Mouse (Mus musculus) cerebellum, postnatal 25 days (tissue): Measurements from ENCODE around the gene Nkd1.

Experiments
- DNase-seq, 2 experiments: peaks; one replicate each; pipeline ENCODE4 v3.0.0; 2021; ENCODE audit warnings: mixed read lengths in 2 of 2

Gene Nkd1

DNA sequence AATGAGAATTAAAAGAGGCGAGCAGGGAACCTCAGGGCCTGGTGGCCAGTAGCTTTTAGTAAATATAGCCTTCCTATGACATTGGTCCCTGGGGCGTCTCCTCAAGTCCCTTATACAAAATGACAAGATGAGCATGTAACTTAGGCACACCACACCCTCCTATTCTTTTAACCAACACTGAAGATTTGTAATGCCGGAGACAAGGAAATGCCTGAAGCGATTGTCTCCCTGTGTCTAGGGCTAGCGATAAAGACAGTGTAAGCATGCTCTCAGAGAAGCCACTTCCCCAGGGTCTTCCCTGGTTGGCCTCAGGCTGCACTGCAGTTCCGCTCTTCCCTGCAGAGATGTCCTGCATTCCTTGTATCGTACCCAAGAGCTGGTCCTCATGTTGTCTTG is 17.8 kb downstream of the Nkd1 start:
- no peak for DNase-seq

DNA sequence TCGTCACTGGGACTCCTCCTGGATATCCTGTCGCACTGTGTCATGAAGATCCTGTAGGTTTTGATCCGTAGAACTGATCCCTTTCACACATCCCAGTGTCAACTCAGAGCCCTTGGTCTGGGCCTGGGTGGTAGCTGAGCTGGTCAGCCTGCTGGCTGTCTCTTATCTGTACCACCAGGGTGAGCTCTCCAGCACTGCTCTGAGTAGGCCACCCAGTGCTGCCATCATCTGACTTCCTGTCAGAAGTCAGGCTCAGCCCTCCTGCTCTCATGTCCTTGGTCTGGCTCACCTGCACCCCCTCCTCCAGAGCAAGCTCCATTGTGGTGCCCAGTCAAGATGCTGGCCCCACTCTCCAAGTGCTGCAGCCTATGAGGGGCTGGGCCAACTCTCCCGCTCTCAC is 18.8 kb downstream of the Nkd1 start:
- DNase-seq, result no peak

DNA sequence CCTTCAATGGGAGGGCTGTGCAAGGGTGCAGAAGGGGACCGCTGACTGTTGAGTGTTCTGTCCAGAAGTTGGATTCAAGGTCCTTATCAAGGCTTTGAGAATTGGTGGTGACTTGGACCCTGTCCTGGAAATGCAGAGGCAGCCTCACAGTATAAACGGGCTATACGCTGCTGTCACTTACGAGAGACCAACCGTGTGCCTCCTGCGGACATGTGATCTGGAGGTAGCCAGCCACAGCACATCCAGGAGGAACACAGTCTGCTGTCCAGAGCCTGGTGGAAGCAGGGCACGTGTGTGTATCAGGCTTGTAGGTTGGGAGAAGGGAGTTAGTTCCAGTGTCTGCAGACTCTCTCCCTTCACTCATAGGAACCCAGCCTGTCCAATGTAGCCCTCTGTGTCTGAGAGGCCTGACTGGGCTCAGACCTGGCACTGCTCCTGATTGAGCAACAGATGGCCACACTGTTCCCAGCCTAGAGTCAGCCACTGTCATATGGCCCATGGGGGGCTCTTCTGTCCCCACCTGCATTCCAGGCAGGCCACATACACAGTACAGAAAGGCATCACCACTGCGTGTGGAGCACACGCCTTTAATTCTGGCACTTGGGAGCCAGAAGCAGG is 21.6 kb downstream of the Nkd1 start:
- peak; percentile 36 to 54 for DNase-seq

DNA sequence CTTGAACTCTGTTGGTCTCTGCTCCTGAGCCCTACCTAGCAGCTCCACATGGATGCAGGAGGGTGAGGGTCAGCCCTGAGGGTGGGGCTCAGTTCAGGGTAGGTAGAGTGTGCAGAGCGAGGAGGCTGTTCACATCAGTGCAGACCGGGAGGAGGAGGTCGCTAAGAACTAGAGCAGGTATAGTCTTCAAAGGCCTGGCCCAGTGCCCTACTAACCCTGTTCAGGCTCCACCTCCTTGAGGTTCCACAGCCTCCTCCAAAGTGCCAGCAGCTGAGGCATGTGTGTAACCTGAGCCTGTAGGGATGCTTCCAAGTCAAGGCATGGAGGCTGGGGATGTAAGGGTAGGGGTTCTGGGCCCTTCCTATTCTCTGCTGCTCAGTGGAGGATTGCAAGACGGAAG is 23.5 kb downstream of the Nkd1 start:
- DNase-seq, result no peak

DNA sequence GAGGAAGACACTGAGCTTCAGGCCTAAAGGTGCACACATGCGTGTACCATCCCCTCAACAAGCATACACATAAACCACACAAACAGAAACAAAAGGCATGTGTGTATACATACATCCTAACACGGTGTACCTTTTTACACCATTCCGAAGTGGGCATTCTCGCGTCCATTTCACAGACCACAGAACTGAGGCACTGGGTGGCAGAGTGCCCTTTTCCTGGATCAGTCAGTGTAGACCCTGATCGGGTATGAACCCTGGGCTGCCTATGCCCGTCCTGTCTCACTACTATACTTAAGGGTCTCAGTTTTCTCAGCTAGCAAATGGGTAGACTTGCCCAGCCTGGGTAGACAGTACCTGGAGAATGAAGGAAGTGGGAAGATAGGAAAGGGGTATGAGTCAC is 24.3 kb downstream of the Nkd1 start:
- DNase-seq, result no peak

DNA sequence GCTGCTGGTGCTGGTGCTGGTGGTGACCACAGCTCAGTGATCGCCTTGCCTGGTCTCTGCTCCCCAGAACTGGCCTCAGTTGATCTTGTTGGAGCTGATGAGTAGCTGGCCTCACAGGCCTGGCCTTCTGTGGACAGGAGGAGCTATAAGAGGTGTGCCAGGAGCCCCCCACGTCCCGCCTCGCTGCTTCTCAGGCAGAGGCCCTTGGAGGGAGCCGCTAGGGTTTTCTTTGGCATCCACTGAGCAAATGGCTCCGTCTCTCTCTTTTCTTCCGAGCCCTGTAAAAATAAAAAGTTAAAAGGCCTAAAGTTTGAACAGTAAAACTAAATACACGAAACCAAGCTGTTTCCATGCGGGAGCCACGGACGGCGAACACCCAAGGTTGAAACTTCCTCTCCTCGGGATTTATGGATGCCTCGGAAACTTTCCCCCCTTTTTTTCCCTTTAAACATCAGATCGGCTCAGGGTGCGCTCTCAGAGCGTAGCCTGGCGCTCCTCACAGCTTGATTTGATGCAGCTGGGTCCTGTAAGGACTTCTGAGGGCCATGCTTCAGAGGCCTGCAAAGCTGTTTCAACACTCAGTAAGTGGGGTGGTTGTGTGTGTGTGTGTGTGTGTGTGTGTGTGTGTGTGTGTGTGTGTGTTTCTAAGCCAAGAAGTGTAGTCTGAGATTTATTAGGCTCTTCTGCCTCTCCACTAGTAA is 25.0 kb downstream of the Nkd1 start:
- DNase-seq, result no peak

DNA sequence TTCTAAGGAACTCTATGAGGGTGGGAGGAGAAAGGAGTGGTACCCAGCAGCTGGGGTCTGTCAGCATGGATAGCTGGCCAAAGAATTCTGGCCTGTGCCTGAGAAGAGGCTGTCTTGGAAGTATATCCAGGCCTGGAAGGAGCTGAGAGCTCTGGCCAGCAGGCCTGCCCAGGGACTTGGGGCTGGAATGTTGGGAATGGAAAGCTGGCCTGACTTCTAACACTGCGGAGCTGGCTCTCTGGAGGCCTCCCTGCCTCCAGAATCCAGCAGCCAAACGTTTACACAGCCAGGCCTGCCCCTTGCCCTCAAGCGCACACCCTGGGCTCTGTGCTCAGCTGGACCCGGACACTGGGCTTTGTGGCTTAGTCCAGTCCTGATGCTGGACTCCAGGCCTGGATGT is 34.5 kb downstream of the Nkd1 start:
- no peak for DNase-seq

DNA sequence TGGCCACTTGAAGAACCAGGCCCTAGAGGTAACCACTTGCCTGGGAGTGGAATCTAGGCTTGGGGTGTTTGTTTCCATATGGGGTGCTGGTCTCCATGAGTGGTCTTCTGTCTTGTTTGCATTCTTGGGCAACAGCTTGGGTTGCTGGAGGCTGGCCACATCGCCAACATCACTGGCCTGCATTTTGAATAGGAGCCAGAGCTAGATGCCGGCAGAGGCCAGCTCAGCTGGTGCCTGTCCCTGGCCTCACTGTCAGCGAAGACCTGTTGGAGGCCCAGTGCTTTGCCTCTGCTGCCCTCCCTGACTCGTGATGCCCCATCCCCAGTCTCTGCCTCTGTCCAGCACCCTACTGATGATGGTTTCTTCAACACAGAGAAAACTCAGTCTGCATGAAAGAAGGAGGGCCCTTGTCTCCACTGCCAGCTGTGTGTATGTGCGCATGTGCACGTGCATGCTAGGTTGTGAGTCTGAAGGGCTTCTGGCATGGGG is 38.9 kb downstream of the Nkd1 start:
- no peak for DNase-seq

DNA sequence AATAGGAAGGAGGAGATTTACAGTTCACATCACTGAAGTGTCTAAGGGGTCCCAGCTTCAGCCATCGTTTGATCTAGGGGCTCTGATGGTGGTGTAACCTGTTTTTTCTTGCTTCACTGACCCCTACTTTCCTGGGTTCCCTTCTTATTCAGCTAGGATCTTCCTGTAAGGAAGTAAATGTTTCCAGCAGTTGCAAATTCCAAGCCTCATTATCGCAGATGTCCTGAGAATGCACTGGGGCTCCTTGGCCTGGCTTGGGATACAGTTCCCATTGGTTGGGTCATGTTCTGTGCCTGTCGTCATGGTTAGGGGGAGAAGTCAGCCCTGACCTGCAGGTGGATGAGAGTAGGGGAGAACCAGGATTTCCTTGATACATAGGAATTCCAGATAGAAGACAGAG is 40.2 kb downstream of the Nkd1 start:
- no peak for DNase-seq

DNA sequence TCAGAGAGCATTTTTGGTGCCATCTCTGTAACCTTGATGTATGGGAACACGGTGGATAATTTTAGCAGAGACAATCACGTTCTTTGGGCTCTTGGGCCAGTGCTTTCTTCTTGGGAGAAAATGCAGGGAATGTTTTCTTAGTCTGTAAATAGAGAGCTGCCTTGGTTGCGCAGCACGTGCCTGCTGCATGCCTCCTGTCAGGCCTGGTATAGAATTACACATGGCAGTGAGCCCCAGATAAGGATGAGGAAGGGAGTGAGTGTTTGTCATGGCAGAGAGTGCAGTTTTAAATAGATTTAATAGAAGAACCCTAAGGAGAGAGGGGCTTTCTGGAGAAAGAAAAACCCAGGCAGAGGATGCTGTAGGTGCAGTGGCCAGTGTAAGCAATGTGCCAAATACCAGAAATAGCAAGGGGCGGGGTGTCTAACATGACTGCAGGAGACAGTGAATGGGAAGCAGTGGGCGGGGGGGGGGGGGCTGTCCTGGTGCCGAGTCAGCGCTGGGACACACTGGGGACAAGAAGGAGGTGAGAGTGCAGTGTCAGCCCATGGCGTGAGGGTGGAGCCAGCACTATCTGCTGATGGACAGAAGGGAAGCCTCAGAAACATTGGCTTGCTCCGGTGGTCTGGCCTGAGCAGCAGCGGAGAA is 43.2 kb downstream of the Nkd1 start:
- DNase-seq, result no peak

DNA sequence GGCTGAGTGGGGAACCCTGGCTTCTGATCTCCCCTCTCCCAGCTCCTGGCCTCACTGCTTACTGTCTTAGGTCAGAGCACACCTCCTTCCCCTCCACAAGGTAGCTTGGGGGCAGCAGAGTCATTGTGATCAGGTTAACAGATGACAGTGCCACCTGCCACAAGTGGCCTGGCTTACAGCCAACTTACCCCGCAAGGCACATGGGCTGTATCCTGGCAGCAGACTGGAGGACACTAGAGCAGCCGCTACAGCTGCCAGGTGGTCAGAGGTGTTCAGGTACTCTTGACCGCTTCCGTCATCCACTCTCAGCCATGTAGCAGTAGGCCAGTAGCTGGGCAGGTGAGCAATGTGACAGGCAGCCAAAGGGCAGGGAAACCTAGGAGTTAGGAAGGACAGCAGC is 45.0 kb downstream of the Nkd1 start:
- peak; percentile 47 to 67 for DNase-seq

DNA sequence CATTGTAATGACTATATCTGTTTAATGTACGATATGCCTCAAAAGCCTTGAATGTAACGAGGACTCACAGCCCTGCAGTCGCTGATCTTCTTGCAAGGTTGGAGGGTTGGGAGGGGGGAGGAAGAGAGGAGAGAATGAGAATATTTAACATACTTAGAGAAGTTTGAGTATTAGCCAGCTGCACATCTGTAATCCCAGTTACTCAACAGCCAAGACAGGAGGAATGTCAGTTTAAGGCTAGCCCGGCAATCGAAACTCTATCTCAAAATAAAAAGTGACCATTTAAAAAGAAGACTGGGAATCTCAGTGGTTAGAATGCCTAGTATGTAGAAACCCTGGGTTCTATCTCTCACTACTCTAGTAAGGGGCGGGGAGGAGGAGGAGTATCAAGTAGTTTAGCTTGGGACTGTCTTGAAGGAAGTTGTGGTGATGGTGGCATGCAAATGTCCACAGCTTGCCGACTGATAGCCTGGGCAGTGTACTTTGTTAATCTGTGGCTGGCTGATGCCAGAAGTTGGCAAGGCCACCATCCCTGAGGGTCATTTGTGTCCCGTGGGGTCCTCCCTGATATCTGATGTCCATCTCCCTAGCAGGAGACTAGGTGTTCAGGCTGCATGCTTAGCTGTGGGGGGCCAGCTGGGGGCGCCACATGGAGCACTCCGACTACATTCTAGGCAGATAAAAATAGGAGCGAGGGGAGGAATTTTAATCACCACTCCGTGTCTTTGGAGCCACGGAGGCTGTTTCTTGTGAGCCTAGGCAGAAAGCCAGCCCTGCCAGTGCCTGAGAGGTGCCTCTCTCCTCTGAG is 46.4 kb downstream of the Nkd1 start:
- DNase-seq, result peak in 1 of 2 experiments; percentile 52

DNA sequence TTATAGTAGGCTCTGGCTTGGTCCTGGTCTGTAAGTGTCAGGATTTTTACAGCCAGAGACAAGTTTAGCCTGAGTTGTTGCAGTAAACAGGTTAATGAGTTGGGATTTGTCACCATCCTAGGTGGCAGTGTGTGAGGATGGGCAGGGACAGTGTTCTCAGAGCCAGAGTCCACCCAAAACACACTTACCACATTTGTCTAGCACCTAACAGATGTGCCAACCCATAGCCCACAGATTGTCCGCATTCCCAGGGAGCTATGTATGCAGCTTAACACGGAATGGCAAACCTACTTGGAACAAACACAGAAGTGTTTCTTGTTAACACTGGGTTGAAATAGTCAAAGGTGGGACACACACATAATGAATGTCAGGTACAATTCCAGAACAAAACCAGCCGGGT is 47.1 kb downstream of the Nkd1 start:
- DNase-seq, result no peak

DNA sequence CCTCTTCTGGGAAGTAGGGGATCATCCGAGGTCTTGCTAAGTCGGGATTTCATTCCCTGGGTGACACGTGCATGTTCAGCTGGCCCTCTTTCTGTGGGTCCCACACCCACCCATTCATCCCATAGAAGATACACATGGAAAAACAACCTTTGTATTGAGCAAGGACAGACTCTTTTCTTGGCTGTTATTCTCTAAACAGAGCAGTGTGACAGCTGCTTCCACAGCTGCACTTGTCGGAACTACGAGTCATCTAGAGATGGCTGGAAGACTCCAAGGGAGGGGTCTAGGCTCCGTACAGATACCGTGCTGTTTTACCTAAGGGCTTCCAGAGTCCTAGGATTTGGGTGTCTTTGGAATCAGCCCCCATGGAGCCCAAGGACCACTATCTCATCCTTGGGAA is 48.2 kb downstream of the Nkd1 start:
- no peak for DNase-seq

DNA sequence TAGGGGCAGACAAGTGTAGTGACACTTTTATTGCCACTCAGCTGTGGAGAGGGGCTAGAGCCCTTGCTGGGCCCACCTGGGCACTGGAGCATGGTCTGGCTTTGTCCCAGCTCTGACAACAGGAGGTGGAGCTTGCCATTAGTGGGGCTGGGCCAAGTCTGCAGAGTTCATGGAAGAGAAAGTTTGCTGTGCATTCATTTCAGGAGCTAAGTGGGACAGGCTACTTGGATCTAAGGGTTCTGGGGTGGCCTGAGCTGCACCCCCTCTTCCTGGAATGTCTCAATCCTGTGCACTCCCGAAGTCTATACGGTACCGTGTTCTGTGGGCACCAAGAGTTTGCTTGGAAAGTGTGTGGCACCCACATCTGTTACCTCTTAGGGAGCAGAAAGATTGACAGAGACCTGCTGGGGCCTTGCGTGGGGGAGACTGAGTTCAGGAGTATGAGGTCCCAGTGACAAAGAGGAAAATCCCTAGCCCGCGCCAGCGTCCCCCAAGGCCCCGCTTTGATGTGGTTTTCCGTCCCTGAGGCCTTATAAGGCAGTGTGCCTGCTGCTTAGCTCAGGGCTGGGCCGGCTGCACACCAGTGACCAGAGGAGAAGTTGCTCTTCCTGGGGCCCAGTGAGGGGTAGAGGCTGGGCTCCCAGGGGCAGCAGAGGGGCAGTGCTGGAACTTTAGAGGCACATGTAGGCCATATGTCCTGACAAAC is 49.3 kb downstream of the Nkd1 start:
- no peak for DNase-seq

DNA sequence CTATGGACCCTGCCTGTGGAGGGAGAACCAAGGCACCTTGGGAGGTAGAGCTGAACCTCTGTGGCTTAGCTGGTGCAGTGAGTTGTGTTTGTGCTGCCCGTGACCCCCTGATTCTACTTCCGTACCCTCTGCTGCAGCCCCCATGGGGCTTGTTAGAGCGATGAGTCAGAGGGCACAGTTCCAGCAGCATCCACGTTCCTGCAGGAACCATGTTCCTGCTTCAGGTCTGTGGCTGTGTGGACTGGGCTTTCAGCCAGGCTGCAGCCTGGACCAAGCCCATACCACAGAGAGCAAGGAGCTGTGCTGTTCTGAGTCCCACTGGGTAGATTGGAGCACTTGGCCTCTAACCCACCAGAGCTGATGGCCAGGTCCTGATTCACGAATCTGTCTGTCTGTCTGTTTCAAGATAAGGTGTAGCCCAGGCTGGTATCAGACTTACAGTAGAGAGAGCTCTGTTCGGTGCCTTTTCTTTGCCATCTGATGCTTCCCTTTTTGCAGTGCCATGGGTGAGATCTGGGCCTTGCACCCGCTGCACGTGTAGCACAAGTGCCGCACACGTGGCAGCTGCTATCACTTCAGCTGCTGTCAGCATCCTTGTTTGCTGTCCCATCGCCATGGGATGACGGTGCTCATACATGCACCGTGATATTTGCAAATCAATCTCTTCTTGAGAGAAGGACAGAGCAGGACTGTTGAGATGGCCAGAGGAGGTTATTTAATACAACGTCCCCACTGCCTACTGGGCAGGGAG is 50.5 kb downstream of the Nkd1 start:
- peak; percentile 70 to 83 for DNase-seq

DNA sequence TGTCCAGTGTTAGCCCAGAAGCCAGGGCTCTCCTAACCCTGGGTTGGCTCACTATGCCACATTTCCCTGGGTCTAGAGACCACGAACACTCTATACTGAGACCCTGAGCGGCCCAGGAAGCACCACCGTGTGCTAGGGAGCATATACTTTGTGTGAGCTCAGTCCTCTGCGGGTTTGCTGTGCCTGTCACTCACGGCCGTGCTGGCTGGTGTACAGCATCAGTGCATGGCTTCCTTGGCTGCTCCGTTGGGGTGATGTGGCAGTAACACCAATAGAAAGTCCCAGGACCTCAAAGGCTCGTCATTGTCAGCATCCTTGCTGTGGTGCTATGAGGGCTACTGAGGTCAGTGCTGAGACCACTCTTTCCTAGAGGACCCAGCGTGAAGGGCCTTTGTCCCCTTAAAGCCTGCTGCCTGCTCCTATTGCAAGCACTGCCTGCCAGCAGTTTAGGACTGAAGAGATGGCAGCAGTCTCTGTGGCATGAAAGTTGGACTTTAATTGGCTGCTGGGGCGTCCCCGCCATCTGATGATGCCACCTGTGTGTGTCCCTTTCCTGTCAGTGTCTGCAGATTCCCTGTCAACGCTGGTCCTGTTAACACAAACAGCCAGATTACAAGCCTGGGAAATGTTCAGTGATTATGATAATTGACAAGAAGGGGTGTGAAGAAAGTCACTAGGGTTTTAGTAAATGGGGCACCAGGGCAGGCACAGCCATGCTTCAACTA is 51.2 kb downstream of the Nkd1 start:
- no peak for DNase-seq

DNA sequence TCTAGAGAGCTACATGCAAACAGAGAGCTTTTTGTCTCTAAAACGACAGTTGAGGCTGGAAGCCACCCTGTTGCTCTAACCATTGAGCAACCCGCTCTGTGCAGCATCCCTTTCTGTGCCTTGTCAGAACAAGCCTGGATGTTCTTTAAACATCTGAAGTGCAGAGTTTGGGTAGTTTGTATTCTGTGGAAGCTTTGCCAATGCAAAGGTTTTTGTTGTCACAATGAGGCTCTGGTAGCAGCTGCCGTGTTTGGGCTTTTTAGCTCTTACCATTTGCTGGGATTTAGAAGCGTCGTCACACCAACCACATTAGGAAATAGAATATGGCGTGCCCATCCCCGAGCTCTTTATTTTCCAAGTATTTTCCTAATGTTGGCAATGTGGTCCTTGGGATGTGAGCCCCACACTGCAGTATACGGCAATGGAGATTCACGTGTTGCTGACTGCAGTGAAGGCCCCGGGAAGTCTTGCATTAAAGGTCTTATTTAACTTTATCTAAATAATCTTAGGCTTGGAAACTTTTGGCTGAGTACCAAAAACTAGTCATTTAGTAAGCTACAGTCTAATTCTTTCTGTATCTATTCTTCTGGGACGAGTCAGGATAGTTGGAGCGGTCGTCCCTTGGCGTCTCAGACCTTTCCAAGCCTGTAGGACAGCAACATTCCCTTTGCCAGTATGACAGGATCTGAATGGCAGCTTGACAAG is 51.9 kb downstream of the Nkd1 start:
- no peak for DNase-seq

DNA sequence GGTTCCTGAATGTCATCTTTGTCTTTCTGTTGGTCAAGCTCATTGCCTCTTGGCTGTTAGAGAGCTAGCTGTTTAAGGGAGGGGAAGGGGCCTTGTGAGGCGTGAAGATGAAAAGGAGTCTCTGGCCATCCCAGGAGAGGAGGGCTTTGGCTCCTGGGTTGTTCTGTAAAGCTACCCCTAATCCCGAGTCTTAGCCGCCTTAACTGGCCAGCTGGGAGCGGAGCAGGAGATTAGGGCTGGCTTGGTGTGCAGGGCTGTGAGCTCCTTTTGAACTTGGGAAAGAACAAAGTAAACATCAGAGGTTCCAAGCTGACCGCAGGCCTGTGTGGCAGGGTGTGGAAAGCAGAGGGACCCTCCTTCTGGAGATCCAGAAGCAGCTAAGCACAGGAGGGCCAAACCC is 53.8 kb downstream of the Nkd1 start:
- no peak for DNase-seq

DNA sequence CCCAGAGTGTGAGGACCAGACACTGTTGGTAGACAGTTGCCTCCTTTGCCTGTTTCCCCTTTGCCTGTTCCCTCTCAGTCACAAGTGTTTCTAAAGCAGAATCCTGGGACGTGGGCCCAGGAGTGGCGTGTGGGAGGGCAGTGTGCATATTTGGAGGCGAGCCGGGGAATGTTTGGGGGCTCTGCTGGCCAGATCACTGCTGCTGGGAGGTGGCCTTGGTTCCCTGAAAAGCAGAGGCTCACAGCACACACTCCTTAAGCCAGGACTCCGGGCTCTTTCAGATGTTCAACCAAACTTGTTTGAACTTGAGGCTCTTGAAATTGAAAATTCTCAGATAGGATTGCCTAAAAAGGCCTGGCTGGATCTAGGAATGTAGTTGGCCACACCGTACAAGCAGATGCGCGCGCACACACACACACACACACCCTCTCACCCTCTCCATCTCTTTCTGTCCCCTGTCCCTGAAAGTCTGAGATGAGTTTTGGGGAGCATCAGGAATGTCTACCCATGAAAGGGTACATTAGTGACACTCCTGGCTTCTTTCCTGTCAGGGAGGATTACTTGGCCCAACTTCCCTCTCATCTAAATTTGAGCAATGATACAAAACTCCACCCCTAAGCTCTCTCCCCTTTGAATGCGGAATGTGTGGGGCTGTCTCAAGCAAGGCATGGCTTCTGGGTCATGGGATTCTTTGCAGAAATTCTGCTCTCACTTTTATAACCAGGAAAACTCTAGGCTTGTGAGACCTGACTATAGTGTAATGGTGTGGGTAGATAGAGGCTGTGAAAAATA is 55.4 kb downstream of the Nkd1 start:
- DNase-seq, result no peak
